Mouse (Mus musculus): Measurements from ENCODE around the gene Mthfd1l. TPM values are rescaled to one million over a fixed set of nuclear protein-coding genes. Genes with fewer than 3 reads are reported as not detected.

Mthfd1l gene
- total RNA-seq, 2 experiments from 2014 or later: 0.27 to 0.40 TPM

GRCm38 (mm10) chr10:3976623-3977010 lies 3.7 kb downstream of the Mthfd1l start:
- DNase-seq (ENCODE audit: low spot score): no peak

- no peak for DNase-seq (ENCODE audit: low spot score)
Measured at GRCm38 (mm10) chr10:3978326-3978725, 5.4 kb downstream of the Mthfd1l start.

- no peak for DNase-seq (ENCODE audit: low spot score)
Measured at GRCm38 (mm10) chr10:3978792-3979488, 6.0 kb downstream of the Mthfd1l start.

GRCm38 (mm10) chr10:3980231-3980630 lies 7.3 kb downstream of the Mthfd1l start:
- DNase-seq (ENCODE audit: low spot score): no peak

DNA sequence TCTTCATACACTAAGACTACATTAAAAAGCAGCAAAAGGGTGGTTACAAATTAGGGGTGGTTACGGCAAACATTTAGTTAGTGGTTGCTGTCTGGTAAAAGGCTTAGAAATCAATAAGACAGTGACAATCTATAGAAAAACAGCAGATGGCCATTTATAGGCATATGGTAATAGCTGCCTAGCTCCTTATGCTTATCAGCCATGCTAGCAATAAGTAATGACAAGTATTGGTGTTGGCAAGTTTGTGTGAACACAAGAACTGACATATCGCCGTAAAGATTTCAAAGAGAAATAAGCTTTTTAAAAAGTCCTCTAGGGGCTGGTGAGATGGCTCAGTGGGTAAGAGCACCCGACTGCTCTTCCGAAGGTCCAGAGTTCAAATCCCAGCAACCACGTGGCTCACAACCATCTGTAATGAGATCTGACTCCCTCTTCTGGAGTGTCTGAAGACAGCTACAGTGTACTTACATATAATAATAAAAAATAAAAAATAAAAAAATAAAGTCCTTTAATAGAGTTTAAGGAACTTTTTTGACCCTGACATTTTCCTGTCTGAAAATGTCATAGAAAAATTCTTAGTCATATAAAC lies 17.5 kb downstream of the Mthfd1l start:
- DNase-seq (ENCODE audit: low spot score): no peak

DNA sequence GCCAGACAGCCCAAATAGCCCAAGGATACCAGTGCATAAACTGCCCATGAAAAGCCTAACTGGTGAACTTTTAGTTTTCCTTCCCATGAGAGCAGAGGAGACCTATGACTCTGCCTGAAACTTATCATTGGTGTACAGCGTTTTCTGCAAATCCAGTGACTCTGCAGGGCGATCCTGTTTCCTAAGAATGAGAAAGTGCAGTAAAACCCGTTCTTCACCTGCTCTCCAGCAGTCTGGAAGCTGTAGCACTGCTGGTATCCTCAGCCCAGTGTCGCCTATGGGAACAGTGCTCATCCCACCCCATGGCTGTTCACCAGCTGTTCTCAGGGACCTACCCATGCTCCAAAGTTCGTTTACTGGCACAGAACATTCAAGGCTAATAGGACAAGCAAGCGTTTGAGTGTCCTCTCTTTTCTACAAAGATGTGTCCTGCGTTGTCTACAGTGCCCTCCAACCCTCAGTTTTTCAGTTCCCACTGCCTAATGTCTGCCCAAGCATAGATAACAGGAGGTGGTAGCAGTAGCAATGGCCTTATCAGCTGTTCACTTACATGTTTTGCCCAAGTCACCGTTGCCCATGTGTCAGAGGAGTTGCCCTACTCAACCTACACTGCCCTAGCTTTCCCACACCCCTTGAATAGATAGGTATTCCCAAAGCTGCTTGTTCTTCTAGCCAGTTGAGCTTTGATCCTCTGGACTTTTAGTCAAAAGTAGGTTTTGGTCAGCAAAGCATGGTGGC lies 20.6 kb downstream of the Mthfd1l start:
- no peak for DNase-seq (ENCODE audit: low spot score)

GRCm38 (mm10) chr10:3995277-3995676 lies 22.4 kb downstream of the Mthfd1l start:
- DNase-seq (ENCODE audit: low spot score): no peak

GRCm38 (mm10) chr10:3996170-3996876 lies 23.4 kb downstream of the Mthfd1l start:
- peak; percentile 57 for DNase-seq (ENCODE audit: low spot score)

DNA sequence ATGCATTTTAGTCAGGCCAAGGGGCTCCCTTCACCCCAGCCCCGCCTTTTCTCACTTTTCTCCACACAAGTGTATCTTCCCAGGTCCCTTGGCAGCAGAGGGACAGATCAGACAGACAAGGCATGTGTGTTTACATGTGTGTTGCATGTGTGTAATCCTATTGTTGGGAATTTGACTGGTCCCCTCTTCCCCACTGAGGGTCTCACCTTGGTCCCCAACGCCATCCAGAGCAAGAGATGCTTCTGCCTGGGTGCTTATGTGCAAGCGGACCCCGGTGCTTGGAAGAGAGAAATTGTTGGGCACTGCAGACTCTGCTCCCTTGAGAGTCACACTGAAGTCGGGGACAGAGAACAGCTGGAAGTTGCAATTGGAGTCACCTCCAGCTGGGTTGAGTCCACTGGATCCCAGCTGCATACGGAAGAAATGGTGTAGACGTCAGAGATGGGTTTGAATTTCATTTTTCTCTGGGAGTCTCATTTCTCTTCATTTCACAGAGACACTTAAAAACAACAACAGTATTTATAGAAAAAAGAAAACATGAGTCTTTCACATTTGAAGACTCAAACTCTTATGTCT lies 25.0 kb downstream of the Mthfd1l start:
- DNase-seq (ENCODE audit: low spot score): peak; percentile 17

DNA sequence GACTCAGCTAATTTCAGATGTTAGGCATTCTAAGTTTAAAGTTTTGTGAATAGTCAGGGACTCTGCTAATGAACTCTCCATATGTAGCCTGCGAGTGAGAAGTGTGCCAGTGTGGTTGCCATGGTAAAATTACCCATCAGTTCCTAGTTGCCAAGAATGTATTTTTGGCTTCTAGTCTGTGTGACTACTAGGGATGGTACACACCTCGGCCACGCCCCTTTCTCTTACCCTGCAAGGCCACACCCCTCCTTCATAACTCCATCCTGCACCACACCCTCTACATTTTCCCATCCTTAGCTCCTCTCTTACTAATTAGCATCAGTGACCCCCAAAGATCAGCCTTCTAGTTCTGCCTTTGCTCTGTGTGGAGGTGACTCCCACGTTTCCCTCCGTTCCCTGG lies 29.8 kb downstream of the Mthfd1l start:
- DNase-seq (ENCODE audit: low spot score): no peak

GRCm38 (mm10) chr10:4005191-4005590 lies 32.3 kb downstream of the Mthfd1l start:
- DNase-seq (ENCODE audit: low spot score): no peak

- DNase-seq (ENCODE audit: low spot score): no peak
Measured at GRCm38 (mm10) chr10:4006296-4007015, 33.5 kb downstream of the Mthfd1l start.

GRCm38 (mm10) chr10:4022628-4023303 lies 49.8 kb downstream of the Mthfd1l start:
- no peak for DNase-seq (ENCODE audit: low spot score)

DNA sequence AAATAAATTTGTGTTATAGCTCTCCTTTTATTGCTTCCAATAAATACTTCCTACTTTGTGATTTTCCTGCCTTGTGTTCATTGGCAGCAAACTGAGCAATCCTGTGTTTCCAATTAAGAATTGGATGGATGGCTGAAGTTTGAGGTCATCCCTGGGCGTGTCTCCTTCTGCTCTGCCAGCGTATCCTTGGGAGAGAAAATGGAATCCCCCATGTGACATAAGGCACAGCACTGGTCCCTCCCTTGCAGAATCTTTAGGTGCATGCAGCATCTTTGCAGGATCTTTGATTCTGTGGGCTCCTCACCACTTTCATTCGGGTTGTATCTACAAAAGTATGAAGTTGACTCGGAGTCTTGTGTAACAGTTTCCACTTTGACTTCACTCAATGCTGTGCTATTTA lies 53.7 kb downstream of the Mthfd1l start:
- peak; percentile 74 for DNase-seq (ENCODE audit: low spot score)

GRCm38 (mm10) chr10:4027466-4027865 lies 54.5 kb downstream of the Mthfd1l start:
- no peak for DNase-seq (ENCODE audit: low spot score)

DNA sequence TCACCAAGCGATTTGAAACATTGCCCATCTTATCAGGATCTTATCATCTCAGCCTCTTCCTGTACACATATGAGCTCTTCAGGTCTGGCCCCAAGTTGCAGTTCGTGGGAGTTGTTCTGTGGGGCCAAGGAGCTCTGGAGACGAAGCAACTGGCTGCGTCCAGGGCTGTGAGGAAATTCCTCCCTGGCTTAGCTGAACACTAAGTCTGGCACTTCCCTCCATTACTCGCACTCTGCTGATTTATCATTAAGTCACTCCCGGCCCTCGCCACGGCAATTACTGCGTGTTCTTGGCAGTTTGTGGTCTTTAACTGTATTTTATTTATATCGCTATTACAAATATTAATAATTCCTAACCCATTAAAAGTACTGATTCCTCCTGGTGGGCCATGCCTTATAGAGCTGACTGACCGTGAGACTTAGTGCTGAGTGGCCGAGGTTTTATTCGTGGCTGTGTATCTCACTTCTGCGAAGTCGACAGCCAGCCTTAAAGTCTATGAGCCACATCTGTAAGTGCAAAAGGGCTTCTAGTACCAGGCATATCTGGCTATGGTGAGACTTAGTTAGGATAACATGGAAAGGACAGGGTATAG lies 56.0 kb downstream of the Mthfd1l start:
- DNase-seq (ENCODE audit: low spot score): peak; percentile 59

DNA sequence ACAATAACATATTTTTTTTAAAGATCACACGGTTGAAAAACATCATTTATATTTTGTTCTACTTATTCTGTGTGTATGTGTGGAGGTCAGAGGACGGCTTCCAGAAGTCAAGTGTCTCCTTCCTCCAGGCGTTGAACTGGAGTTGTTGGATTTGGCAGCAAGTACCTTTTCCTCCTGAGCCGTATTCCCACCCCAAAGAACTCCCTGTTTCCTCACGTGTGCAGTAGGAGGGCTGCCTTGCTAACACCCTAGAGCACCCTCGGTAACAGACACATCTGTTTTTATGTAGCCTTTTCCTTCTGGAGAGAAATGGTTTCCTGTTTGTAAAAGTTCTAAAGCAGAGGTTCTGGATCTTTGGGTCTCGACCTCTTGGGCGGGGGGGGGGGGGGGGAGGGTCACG lies 60.8 kb downstream of the Mthfd1l start:
- no peak for DNase-seq (ENCODE audit: low spot score)

GRCm38 (mm10) chr10:4036476-4036875 lies 63.6 kb downstream of the Mthfd1l start:
- DNase-seq (ENCODE audit: low spot score): no peak

DNA sequence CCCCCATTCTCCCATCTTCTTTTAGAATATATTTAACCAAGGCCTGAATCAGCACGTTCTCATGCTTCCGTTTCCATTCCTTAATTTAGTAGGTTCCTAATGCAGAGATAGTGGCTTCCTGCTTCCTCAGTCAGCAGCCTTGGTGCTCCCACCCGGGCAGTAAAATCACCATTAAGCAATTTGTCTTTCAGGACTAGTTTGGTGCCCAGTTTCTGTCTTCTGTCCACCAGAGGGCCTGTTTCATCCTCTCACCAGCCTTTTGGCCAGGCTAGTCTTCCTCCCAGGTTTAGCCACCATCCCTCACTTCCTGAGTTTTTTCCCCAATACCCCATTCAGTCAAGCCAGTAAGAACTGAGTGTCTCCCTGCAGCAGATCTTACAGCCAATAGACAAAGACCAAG lies 64.1 kb downstream of the Mthfd1l start:
- no peak for DNase-seq (ENCODE audit: low spot score)

- DNase-seq (ENCODE audit: low spot score): no peak
Measured at GRCm38 (mm10) chr10:4038576-4038975, 65.7 kb downstream of the Mthfd1l start.

Data from gastrocnemius, adult 18-20 months (tissue).